26 mouse cellular contexts compared by ENCODE assay signal in the genomic region with DNA sequence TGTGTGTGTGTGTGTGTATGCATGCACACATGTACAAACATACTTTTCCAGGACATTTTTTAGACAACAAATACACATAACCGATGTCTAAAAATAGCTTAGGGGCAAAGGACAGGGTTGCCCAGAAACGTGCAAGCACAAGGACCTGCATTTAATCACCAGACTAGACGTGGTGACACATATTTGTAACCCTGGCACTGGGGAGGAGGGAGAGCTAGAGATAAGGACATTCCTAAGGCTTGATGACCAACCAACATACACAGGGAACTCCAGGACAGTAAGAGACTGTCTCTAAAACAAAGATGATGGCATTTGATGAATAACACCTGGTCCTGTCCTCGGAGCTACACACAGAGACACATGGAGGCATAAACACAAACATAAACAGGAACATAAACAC. TPM values are rescaled to one million over a fixed set of nuclear protein-coding genes. Genes with fewer than 3 reads are reported as not detected.
A peak's percentile ranks its signal among the peaks of the same experiment; 100 is the strongest.
DNase-seq lines count a peak whose midpoint lies in the region; ATAC-seq lines count a peak whose summit lies in the region.
"Had no signal": no experiment of that assay in that cellular context is flagged by ENCODE, and none has a peak within 500 bp of the region (broad histone marks: within the 10 kb centered on the region; RNA-seq: fewer than 3 reads in every experiment).

No protein-coding gene starts in this region.

- H3K9ac ChIP-seq in heart, embryonic 13.5 days = peak overlapping the region; percentile 25; the same call in 1 of the 2 replicates
- H3K9ac ChIP-seq in lung, embryonic 15.5 days = no peak overlapping the region
- no peak overlapping the region for H3K9ac ChIP-seq in hindbrain, embryonic 12.5 days
- H3K9ac ChIP-seq: embryonic facial prominence, embryonic 12.5 days; forebrain, embryonic 13.5 days; hindbrain, embryonic 15.5 days; kidney, embryonic 15.5 days; limb, embryonic 12.5 days; liver, embryonic 13.5 days had no signal

- peak; percentile 56 to 73 for DNase-seq in adrenal gland, adult (ENCODE audit: inconsistent age in 2 of 2, low spot score in 1 of 2)
- no peak for DNase-seq in adrenal gland, postnatal 4 days (ENCODE audit: low spot score in 2 of 2)
- no peak for DNase-seq in heart, adult 9 months (ENCODE audit: low spot score in 2 of 2)
- no peak for DNase-seq in lung, postnatal 36 days
- DNase-seq in embryo, embryonic 10 days (ENCODE audit: low spot score) = no peak
- DNase-seq: cerebellum, adult 9-11 months; liver, embryonic 13.5 days; right cerebral cortex, postnatal 25 days had no signal

- no peaks in the 10 kb centered on the region for H3K27me3 ChIP-seq in heart, embryonic 13.5 days (replicated peaks)
- no peaks in the 10 kb centered on the region for H3K27me3 ChIP-seq in lung, embryonic 15.5 days
- no peaks in the 10 kb centered on the region for H3K27me3 ChIP-seq in hindbrain, embryonic 12.5 days
- H3K27me3 ChIP-seq: embryonic facial prominence, embryonic 12.5 days; forebrain, embryonic 13.5 days; hindbrain, embryonic 15.5 days; kidney, embryonic 15.5 days; limb, embryonic 12.5 days; liver, embryonic 13.5 days; Patski had no signal

- WGBS in heart, embryonic 13.5 days = 8% methylated on average over 4 of the region's 4 CpGs
- WGBS in lung, embryonic 15.5 days = 12% methylated on average over 4 of the region's 4 CpGs
- 78% methylated on average over 4 of the region's 4 CpGs for WGBS in hindbrain, embryonic 12.5 days

- H3K36me3 ChIP-seq in heart, embryonic 13.5 days = peaks cover 96% of the 10 kb centered on the region
- H3K36me3 ChIP-seq in lung, embryonic 15.5 days = peaks cover 62% of the 10 kb centered on the region
- 0 out of 2 replicates have a peak, but pooled peaks cover 17% of the 10 kb centered on the region for H3K36me3 ChIP-seq in hindbrain, embryonic 12.5 days

- no peak overlapping the region for H3K4me3 ChIP-seq in heart, embryonic 13.5 days
- H3K4me3 ChIP-seq in lung, embryonic 15.5 days = no peak overlapping the region
- H3K4me3 ChIP-seq in hindbrain, embryonic 12.5 days = no peak overlapping the region
- H3K4me3 ChIP-seq: embryonic facial prominence, embryonic 12.5 days; erythroblast, embryonic 14.5 days; forebrain, embryonic 13.5 days; hindbrain, embryonic 15.5 days; kidney, embryonic 15.5 days; limb, embryonic 12.5 days; liver, embryonic 13.5 days; midbrain, embryonic 10.5 days had no signal

- peak overlapping the region; percentile 35 for H3K4me2 ChIP-seq in heart, embryonic 13.5 days
- no peak overlapping the region for H3K4me2 ChIP-seq in lung, embryonic 15.5 days
- no peak overlapping the region for H3K4me2 ChIP-seq in hindbrain, embryonic 12.5 days (replicated peaks)
- H3K4me2 ChIP-seq: embryonic facial prominence, embryonic 12.5 days; forebrain, embryonic 13.5 days; hindbrain, embryonic 15.5 days; kidney, embryonic 15.5 days; limb, embryonic 12.5 days; liver, embryonic 13.5 days had no signal

- peak; percentile 56; the same call in 1 of the 2 replicates for ATAC-seq in heart, embryonic 13.5 days (ENCODE audit: extremely low read depth, insufficient number of reproducible peaks, low FRiP score, low TSS enrichment)
- ATAC-seq in lung, embryonic 15.5 days (ENCODE audit: borderline replicate concordance, extremely low read depth, low FRiP score, low TSS enrichment) = peak; percentile 23; the same call in 1 of the 2 replicates
- no peak for ATAC-seq in hindbrain, embryonic 12.5 days (ENCODE audit: low FRiP score)
- ATAC-seq: CD4-positive, CD25-positive, alpha-beta regulatory T cell, adult 4 months; forebrain, embryonic 13.5 days; intestine, postnatal 0 days; Patski had no signal

- peaks cover 42% of the 10 kb centered on the region for H3K4me1 ChIP-seq in heart, embryonic 13.5 days
- 0 out of 2 replicates have a peak, but pooled peaks cover 7% of the 10 kb centered on the region for H3K4me1 ChIP-seq in lung, embryonic 15.5 days
- H3K4me1 ChIP-seq in hindbrain, embryonic 12.5 days = no peaks in the 10 kb centered on the region
- H3K4me1 ChIP-seq: embryonic facial prominence, embryonic 12.5 days; forebrain, embryonic 13.5 days; hindbrain, embryonic 15.5 days; kidney, embryonic 15.5 days; limb, embryonic 12.5 days; liver, embryonic 13.5 days; midbrain, embryonic 10.5 days had no signal

- H3K9me3 ChIP-seq in heart, embryonic 13.5 days = no peaks in the 10 kb centered on the region
- H3K9me3 ChIP-seq in lung, embryonic 15.5 days = no peaks in the 10 kb centered on the region
- no peaks in the 10 kb centered on the region for H3K9me3 ChIP-seq in hindbrain, embryonic 12.5 days (replicated peaks)
- H3K9me3 ChIP-seq: embryonic facial prominence, embryonic 12.5 days; forebrain, embryonic 13.5 days; hindbrain, embryonic 15.5 days; kidney, embryonic 15.5 days; limb, embryonic 12.5 days; liver, embryonic 13.5 days; midbrain, embryonic 10.5 days had no signal

- H3K27ac ChIP-seq in heart, embryonic 13.5 days (replicated peaks) = peak overlapping the region; percentile 89
- no peak overlapping the region for H3K27ac ChIP-seq in lung, embryonic 15.5 days
- no peak overlapping the region for H3K27ac ChIP-seq in hindbrain, embryonic 12.5 days
- H3K27ac ChIP-seq: embryonic facial prominence, embryonic 12.5 days; forebrain, embryonic 13.5 days; hindbrain, embryonic 15.5 days; kidney, embryonic 15.5 days; limb, embryonic 12.5 days; liver, embryonic 13.5 days; macrophage; midbrain, embryonic 10.5 days had no signal

RNA-seq across cellular contexts. Expression of a gene that starts 35.6 kb away (rescaled TPM):
- 1 to 10 TPM in 1 of 2 experiments, under 1 TPM in 1; 0.11 to 1.1 TPM for total RNA-seq in adrenal gland, postnatal 4 days (2021)
- polyA plus RNA-seq in heart, embryonic 13.5 days (2015; fragmentation: Nextera tagmentation; extraction: Ambion mirVana) = 2.1 and 2.3 TPM in 2 replicates
- 1.0 and 1.7 TPM in 2 replicates for polyA plus RNA-seq in lung, embryonic 15.5 days (2015; fragmentation: Nextera tagmentation; extraction: Ambion mirVana)
- 0.69 and 1.5 TPM in 2 replicates for polyA plus RNA-seq in hindbrain, embryonic 12.5 days (2016; fragmentation: Nextera tagmentation; extraction: Ambion mirVana)
- total RNA-seq: gastrocnemius, adult 8-10 months; layer of hippocampus, postnatal 25 days; midbrain, postnatal 0 days had no signal
- polyA plus RNA-seq: erythroblast, embryonic 14.5 days; large intestine, adult 2 months had no signal

Comparison
In these comparisons a context has a peak if more than half of its experiments do, and no peak if none do; other contexts are left out.
1. DNase-seq: peak in adrenal gland, adult (2 of 2); none in adrenal gland, postnatal 4 days (0 of 2), heart, adult 9 months (0 of 2), lung, postnatal 36 days (single experiment) and embryo, embryonic 10 days (single experiment).